Mouse (Mus musculus) macrophage (primary cell): Measurements from ENCODE around the gene Large1. TPM values are rescaled to one million over a fixed set of nuclear protein-coding genes. Genes with fewer than 3 reads are reported as not detected.

Experiments
- H3K27ac ChIP-seq: fragments of 350-480 bp; formaldehyde crosslinking; 2 replicates; pipeline ENCODE4 v1.9.0; 2021
- H3K36me3 ChIP-seq: fragments of 350-480 bp; formaldehyde crosslinking; 2 replicates; pipeline ENCODE4 v1.9.0; 2021; ENCODE audit errors: inconsistent target
- H3K4me3 ChIP-seq: fragments of 350-480 bp; formaldehyde crosslinking; 2 replicates; pipeline ENCODE4 v1.9.0; 2021; ENCODE audit errors: inconsistent target
- H3K79me2 ChIP-seq: fragments of 350-480 bp; formaldehyde crosslinking; 2 replicates; pipeline ENCODE4 v1.9.0; 2021; ENCODE audit errors: inconsistent target
- WGBS: methylation state at CpG from one replicate; pipeline ENCODE4 v1.1.7; 2026; ENCODE audit warnings: inconsistent platforms; ENCODE audit not compliant: missing documents; 5-methylcytosine and 5-hydroxymethylcytosine counted together
- polyA plus RNA-seq: library from polyadenylated mRNA; stranded (reverse); fragments of 250-400 nt; gene quantifications from 3 replicates; pipeline ENCODE4 v1.2.4, GENCODE M21; 2018; ENCODE audit warnings: inconsistent platforms

Large1 gene
- polyA plus RNA-seq, 1 experiment from 2014 or later, result 13.1 TPM

DNA sequence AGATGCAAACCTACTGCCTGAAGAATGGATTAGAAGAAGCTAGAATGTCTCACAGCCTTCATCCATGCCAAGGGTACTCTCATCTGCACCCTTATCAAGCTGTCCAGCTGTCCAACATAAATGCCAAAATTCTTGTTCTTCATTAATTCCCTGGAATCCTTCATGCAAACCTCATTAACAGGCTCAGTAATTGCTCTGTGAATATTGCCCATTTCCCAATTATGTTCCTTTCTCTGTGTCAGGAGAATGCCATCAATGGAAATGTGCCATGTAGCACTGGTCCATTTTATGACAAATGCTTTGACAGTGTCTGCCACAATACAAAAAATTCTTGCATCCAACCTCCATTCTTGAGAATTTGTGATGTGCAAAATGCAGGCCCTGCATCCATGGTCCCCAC lies 82.3 kb downstream of the Large1 start:
- Histone ChIP-seq H3K79me2 (no peaks in the 10 kb centered on the region), H3K27ac (no peak overlapping the region), H3K36me3 (no peaks in the 10 kb centered on the region), H3K4me3 (no peak overlapping the region)

DNA sequence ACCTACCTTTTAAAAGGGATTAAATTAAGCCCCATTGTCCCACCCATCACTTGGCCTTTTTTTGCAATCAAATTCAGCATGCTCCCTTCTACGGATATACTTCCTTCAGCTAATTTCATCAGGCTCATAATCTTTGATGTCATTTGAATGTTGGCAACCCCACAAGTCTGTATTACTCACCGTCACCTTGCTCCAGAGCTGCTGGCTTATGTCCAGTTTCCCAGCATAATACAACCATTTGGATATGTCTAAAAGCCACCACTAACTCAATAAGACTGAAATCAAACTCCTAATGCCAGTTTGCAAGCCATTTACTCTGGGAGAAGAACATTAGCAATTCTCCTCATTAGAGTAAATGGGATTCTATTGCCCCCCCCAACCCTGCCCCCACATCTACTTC lies 95.4 kb downstream of the Large1 start:
- Histone ChIP-seq H3K27ac (no peak overlapping the region), H3K4me3 (no peak overlapping the region), H3K79me2 (no peaks in the 10 kb centered on the region), H3K36me3 (no peaks in the 10 kb centered on the region)
- 97% methylated on average over 2 of the region's 2 CpGs for WGBS

DNA sequence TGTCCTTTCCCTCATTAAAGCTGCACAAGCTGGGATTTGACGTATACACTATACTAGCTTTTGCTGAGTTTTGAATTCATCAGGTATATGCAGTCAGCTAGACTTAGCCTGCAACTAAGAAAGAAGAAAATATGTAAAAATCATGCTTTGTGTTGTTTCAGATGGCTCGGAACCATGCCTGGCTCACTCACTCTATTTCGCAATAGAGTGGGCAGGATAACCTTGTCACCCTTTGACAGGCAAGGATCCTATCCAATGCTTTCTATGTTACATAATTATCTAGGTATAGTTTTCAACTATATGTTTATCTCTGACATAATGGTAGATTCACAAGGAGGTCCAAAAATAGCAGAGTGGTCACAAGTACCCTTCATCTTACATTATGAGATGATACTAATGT lies 109.2 kb downstream of the Large1 start:
- 79% methylated on average over 3 of the region's 3 CpGs for WGBS
- no peaks in the 10 kb centered on the region for H3K36me3 ChIP-seq
- H3K79me2 ChIP-seq, result no peaks in the 10 kb centered on the region
- no peak overlapping the region for H3K4me3 ChIP-seq
- H3K27ac ChIP-seq, result no peak overlapping the region

DNA sequence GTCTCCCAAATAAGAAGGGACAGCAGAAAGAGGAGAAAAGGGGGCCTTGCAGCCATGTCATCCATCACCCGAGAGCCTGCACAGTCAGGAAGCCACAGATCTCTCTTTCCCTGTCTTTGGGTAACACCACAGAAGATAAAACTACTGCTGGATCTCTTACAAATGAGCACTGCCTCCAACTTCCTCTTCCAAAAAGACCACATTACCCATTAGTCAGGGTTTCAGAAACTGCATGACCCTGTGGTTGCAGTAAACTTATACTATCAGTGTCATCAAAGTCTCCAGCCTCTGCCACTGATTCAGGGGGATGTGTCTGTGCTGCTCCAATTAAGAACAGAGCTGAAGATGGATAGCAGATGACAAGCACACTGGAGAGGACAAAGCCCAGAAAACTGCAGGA lies 111.3 kb downstream of the Large1 start:
- H3K79me2 ChIP-seq, result no peaks in the 10 kb centered on the region
- H3K27ac ChIP-seq, result no peak overlapping the region
- H3K4me3 ChIP-seq, result no peak overlapping the region
- H3K36me3 ChIP-seq, result no peaks in the 10 kb centered on the region
- WGBS, result 0% methylated on average over 1 of the region's 1 CpGs

DNA sequence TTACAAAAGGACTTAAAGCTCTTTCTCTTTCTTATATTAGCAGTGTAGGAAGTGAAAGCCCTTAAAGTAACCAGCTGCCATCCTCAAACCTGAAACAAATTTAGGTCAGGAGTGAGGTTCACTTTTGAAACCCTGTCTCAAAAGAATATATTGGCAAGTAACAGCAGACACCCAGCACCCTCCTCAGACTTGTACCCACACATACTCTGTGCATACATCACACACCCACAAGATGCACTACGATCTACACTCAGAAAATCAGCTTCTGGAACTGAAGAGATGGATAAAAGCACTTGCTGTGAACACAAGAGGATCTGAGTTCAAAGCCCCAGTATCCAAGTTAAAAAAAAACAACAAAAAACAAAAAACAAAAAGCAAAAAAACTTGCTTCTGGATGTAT lies 119.1 kb downstream of the Large1 start:
- no peak overlapping the region for H3K4me3 ChIP-seq
- 89% methylated on average over 1 of the region's 1 CpGs for WGBS
- no peaks in the 10 kb centered on the region for H3K36me3 ChIP-seq
- H3K27ac ChIP-seq, result no peak overlapping the region
- no peaks in the 10 kb centered on the region for H3K79me2 ChIP-seq

DNA sequence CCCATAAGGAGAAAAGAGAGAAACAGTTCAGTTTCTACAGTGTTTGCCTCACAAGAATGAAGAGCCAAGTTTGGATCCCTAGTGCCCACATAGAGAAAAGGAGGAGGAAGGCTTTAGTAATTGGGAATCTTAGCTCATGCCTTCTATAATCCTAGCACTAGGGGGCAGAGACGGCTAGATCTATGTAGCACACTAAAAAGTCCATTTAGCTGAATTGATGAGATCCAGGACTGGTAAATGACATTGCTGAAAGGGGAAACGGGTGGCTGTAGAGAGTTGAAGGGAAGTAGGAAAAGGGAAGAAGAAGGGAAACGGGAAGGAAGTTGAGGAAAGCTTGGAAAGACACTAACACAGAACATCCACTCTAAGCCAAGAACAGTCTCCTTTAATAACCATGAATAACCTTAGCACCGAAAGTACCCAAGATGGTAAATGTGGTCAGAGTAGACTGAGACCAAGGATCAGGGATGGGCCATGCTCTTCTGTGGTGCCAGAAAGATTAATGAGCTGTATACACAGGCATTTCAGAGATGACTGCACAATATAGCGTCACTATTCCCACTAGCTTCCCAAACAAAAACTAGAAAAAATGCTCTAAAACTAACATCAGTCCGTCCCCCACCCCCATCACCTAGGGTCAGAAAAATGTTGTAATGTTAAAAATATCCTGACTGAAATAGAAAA lies 119.8 kb downstream of the Large1 start:
- 56% methylated on average over 6 of the region's 6 CpGs for WGBS
- no peaks in the 10 kb centered on the region for H3K36me3 ChIP-seq

DNA sequence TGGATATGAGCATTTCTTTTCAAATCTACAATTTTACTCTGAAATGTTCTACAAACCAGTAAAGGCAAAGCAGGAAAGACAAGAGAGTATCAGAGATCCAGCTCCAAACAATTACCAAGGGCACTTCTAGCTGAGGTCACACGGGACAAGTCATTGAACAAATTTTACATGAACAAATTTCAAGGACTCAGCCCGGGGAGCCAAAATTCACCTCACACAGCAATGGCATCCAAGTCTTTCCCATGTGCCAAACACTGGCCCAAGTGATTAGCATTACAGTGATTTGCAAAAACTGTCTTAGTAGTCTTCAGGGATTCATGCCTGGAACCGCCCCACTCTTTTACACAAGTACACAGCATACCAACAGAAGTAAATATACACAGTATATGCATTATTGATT lies 126.5 kb downstream of the Large1 start:
- Histone ChIP-seq H3K27ac (no peak overlapping the region), H3K4me3 (no peak overlapping the region), H3K36me3 (no peaks in the 10 kb centered on the region), H3K79me2 (no peaks in the 10 kb centered on the region)
- WGBS, result 95% methylated on average over 3 of the region's 3 CpGs

More for the DNA sequence above, 119.8 kb downstream of the Large1 start:
- Histone ChIP-seq H3K27ac (no peak overlapping the region), H3K4me3 (no peak overlapping the region), H3K79me2 (no peaks in the 10 kb centered on the region)

DNA sequence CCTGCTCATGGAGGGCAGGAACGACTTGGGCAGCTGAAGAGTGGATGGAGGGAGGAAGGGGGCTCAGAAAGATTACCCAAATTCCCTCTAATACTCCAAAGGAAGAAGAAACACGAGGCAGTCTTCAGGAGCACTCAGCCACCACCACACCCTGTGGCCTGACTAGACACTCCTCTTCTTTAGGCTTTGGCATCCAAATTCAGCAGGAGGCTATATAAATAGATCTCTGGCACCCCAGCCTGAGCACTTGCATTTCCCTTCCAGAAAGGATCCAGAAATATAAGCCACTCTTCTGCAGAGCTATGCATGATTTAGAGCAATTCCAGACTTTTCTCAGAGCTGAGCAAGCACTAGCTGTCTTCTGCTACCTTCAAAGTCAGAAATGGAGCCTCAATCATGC lies 127.7 kb downstream of the Large1 start:
- no peak overlapping the region for H3K27ac ChIP-seq
- WGBS, result 57% methylated on average over 2 of the region's 2 CpGs
- no peaks in the 10 kb centered on the region for H3K36me3 ChIP-seq

DNA sequence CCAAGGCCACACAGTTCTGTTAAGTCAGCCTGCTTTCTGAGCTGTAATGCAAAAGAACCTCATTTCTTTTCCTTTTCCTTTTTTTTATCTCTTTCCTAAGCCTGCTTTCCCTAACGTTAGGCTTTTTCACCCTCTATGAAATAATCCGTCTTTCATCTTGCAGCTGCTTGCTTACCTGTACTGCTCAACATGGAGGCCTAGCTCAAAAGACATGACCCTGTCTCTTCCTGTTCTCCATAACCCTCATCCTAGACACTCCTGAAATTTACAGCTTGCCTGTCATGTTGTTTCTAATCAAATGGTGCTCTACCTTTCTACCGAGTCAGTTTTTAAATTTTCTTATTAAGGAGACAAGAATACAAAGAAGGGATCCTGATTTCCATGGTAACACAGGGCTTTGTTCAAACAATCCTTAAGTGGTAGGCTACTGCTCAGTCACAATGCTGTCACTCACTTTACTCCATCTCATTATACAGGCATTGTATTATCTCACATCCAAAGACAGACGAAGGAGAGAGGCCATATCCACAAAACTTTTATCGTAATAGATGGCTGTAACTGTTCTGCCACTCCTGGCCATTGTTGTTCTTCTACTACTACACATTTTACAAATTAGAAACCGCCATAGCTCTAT lies 134.0 kb downstream of the Large1 start:
- Histone ChIP-seq H3K79me2 (no peaks in the 10 kb centered on the region), H3K27ac (no peak overlapping the region), H3K4me3 (no peak overlapping the region), H3K36me3 (no peaks in the 10 kb centered on the region)
- WGBS, result 94% methylated on average over 6 of the region's 6 CpGs

More for the DNA sequence above, 127.7 kb downstream of the Large1 start:
- no peaks in the 10 kb centered on the region for H3K79me2 ChIP-seq
- no peak overlapping the region for H3K4me3 ChIP-seq

DNA sequence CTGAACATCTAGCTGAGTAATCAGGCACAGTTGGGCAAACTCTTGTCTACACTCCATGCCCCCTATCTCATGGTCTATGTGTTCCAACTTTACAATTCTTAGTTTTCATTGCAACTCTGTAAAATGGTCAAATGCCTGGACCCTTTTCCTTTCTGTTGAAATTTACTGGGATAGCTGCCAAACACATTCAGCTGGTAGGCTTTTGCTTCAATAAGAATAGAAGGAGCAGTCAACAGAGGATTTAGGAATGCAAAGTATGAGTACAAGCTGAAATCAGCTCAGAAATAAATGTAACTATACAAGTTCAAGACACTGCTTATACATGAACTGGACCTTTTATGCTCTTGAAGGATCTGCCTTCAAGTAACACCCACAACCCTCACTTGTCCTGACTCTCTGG lies 146.5 kb downstream of the Large1 start:
- H3K27ac ChIP-seq, result no peak overlapping the region
- H3K36me3 ChIP-seq, result no peaks in the 10 kb centered on the region
- no peaks in the 10 kb centered on the region for H3K79me2 ChIP-seq
- H3K4me3 ChIP-seq, result no peak overlapping the region

DNA sequence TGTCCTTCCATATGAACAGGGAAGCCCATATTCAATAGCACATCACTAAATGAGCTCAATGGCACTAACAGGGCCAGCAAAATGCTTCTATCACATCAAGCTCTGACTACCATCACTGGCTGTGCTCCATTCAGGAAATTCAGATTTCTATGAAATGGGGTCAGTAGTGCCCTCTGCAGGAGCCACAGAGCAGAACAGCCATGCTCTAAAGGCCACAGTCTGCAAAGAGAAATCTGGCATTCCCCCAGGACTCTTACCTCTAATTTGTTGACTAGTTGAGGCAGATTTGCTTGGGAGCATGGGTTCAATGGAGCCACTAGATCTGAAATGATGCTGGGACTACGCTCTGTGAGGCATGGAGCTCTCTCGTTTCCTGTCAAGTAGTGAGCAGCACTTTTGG lies 151.5 kb downstream of the Large1 start:
- H3K4me3 ChIP-seq, result no peak overlapping the region
- H3K79me2 ChIP-seq, result no peaks in the 10 kb centered on the region
- no peak overlapping the region for H3K27ac ChIP-seq
- no peaks in the 10 kb centered on the region for H3K36me3 ChIP-seq
- WGBS, result 95% methylated on average over 2 of the region's 2 CpGs

DNA sequence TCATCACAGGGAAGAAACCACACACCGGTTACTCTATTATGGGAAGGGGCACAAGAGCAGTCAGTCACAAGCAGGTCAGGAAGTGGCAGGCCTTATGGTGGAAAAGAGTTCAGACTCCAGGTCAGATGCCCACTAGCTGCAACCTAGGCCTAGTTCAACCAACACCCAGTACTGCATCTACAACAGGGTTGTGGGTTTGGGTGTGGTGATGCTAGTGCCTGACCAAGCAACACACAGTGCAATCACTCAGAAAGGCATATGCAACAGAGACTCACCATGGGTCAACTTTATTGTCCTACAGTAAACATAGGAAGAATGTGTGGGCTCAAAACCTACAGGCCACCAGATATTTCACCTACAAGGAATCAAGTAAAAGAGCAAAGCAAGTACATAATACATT lies 155.6 kb downstream of the Large1 start:
- 93% methylated on average over 1 of the region's 1 CpGs for WGBS
- no peak overlapping the region for H3K27ac ChIP-seq
- H3K79me2 ChIP-seq, result no peaks in the 10 kb centered on the region
- H3K36me3 ChIP-seq, result no peaks in the 10 kb centered on the region
- H3K4me3 ChIP-seq, result no peak overlapping the region

DNA sequence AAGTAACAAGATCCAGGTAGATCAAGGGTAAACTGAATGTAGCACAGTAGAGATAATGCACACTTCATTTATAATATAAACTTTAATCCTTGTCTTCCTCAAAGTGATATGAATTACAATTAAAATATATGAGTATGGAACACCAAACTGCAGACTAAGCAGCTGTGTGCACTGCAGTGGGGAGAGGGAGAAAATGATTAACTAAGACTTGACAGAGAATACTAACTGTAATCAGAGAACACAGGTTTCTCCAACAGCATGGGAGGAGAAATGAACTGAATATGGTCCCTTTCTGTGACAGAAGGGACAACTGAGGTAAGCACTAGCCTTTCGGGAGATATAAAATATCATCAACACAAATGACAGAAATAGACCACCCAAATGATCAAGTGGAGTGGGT lies 164.7 kb downstream of the Large1 start:
- H3K27ac ChIP-seq, result no peak overlapping the region
- H3K79me2 ChIP-seq, result no peaks in the 10 kb centered on the region
- no peaks in the 10 kb centered on the region for H3K36me3 ChIP-seq
- no peak overlapping the region for H3K4me3 ChIP-seq
- WGBS, result 83% methylated on average over 1 of the region's 1 CpGs

DNA sequence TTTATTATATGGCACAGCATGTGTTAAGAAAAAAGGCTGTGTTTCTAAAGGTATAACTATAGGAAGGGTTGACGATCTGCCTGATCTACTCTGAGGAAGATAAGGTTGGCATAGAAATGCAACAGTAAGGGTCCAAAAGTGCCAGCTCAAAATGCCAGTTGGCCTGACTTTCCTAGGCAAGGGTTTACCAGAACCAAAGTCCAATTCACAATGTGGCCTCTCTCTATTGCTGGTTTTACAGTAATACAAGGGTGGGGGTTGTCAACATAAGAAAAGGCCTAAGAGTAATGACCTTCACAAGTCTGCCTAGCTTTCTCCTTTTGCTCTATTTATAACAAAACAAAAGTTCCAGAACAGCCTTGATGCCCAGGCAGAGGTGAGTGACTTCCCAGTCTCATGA lies 166.0 kb downstream of the Large1 start:
- Histone ChIP-seq H3K4me3 (no peak overlapping the region), H3K36me3 (no peaks in the 10 kb centered on the region), H3K27ac (no peak overlapping the region), H3K79me2 (no peaks in the 10 kb centered on the region)
- 88% methylated on average over 1 of the region's 1 CpGs for WGBS

DNA sequence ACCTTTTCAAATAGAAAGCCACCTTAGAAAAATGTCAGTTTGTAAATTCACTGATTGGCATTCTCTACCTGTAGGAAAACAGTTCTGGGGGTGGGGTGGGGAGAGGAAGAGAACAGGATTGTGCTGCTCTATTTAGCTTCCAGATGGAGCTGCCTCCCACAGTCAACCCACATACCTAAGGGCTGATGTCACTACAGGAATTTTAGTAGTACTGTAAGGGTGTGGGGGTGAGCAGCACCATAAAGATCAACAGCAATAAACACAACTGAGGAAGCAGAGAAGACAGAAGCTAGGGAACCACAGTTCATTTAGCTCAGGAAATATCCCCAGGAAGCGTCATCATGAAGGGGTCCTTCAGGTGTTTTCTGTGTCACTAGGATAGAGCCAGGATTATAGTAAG lies 174.9 kb downstream of the Large1 start:
- Histone ChIP-seq H3K36me3 (no peaks in the 10 kb centered on the region), H3K27ac (no peak overlapping the region), H3K79me2 (no peaks in the 10 kb centered on the region), H3K4me3 (no peak overlapping the region)
- 100% methylated on average over 1 of the region's 1 CpGs for WGBS

DNA sequence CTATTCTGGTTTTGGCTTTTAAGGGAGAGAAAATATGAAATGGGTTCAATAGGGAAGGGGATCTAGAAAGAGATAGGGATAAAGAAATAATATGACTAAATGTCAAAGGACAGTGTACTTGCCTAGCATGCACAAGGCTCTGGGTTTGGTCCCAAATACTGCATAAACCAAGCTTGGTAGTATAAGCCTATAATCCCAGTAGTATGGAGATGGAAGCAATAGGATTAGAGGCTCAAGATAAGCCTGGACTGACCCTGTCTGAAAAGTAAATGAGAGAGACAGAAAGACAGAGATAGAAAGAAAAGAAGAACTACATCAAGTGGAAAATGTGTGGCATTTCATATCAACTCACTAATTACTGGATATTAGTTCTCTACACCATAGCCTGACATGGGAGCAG lies 180.7 kb downstream of the Large1 start:
- Histone ChIP-seq H3K36me3 (no peaks in the 10 kb centered on the region), H3K27ac (no peak overlapping the region), H3K79me2 (no peaks in the 10 kb centered on the region), H3K4me3 (no peak overlapping the region)
